Mouse (Mus musculus) intestine, postnatal 0 days (tissue): ENCODE data around the gene Dlgap4. TPM values are rescaled to one million over a fixed set of nuclear protein-coding genes. Genes with fewer than 3 reads are reported as not detected.

Experiments
- ATAC-seq: fragments of 200-750 bp; cut with Nextera tagmentation; 2 replicates; pipeline ENCODE4 v1.8.0; 2017; ENCODE audit warnings: mild to moderate bottlenecking, moderate TSS enrichment, moderate library complexity
- H3K27ac ChIP-seq: fragments of 300-500 bp; sonication (generic); 2 replicates; pipeline ENCODE4 v1.5.1; 2014; ENCODE audit warnings: mild to moderate bottlenecking, low read depth, low read length, moderate library complexity
- H3K27me3 ChIP-seq: fragments of 300-500 bp; sonication (generic); replicated peaks from 2 replicates; pipeline ENCODE4 v1.6.1; 2014; ENCODE audit warnings: low read length, mixed read lengths; ENCODE audit not compliant: control insufficient read depth, insufficient read depth
- H3K36me3 ChIP-seq: fragments of 300-500 bp; sonication (generic); 2 replicates; pipeline ENCODE4 v1.6.1; 2014; ENCODE audit warnings: mild to moderate bottlenecking, moderate library complexity; ENCODE audit not compliant: control insufficient read depth, insufficient read depth
- H3K4me1 ChIP-seq: fragments of 300-500 bp; sonication (generic); replicated peaks from 2 replicates; pipeline ENCODE4 v1.6.1; 2014; ENCODE audit warnings: antibody characterized with exemption, low read length, mixed read lengths; ENCODE audit not compliant: control insufficient read depth, insufficient read depth
- H3K4me2 ChIP-seq: fragments of 300-500 bp; sonication (generic); replicated peaks from 2 replicates; pipeline ENCODE4 v1.6.1; 2014; ENCODE audit warnings: low read depth, mild to moderate bottlenecking, moderate library complexity
- H3K4me3 ChIP-seq: fragments of 300-500 bp; sonication (generic); 2 replicates; pipeline ENCODE4 v1.5.1; 2014; ENCODE audit warnings: low read depth, low read length
- H3K9ac ChIP-seq: fragments of 300-500 bp; sonication (generic); 2 replicates; pipeline ENCODE4 v1.6.1; 2014; ENCODE audit warnings: mild to moderate bottlenecking, low read depth, low read length
- H3K9me3 ChIP-seq: fragments of 300-500 bp; sonication (generic); 2 replicates; pipeline ENCODE4 v1.6.1; 2016; ENCODE audit warnings: mixed run types; ENCODE audit not compliant: control insufficient read depth
- CTCF ChIP-seq: sonication (generic); IDR thresholded peaks from 2 replicates; pipeline ENCODE4 v1.5.1; 2016; ENCODE audit warnings: low read depth, mild to moderate bottlenecking, control low read depth, antibody characterized with exemption, moderate library complexity
- WGBS: fragments of 180-500 bp; shearing (Covaris S2); extraction: QIAGEN DNeasy Blood & Tissue Kit; methylation state at CpG from one replicate; pipeline ENCODE4 v1.1.7; 2014; 5-methylcytosine and 5-hydroxymethylcytosine counted together
- polyA plus RNA-seq: library from polyadenylated mRNA; unstranded; fragments of >200 nt; fragmentation: Nextera tagmentation; extraction: Ambion mirVana; gene quantifications from 2 replicates; pipeline ENCODE4 v1.2.1, GENCODE M21; 2015

Gene Dlgap4
- polyA plus RNA-seq, 1 experiment from 2014 or later = 43.1 TPM

DNA sequence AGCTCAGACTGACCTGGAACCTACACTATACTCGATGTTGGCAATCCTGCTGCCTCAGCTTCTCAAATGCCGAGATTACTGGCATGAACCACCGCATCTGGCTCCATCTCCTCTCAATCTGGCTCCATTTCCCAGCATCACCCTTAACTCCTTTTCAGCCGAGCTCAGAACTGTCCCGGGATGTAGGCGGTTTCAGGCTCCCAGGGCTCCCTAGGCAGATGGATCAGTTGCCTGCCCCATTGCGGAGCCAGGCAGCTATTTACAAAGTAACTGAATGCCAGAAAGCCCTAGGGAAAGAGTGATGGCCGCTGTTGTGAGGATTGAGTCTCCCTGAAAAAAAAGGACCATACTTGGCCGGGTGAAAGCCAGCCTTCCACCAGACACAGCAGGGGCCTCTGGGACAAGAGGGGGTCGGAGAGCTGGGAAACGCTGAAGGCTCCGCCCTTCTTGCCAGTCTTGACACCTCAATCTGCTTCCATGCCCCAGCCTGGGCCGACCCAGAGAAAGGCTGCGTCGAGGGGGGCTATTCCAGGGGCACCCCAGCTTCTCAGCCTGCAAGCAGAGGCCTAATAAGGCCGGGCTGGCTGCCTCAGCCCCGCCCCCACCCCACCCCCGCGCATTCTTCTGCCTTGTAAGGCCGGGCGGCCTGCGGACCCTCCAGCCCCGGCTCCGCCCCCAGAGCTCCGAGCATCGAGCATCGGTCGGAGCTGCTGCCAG lies 161.4 kb downstream of the Dlgap4 start, which contains the start of gene Myl9:
Gene Myl9, plus strand, starts transcription at position 683 of the 717 bp plus-strand sequence.
- Histone ChIP-seq H3K27me3 (no peaks in the 10 kb centered on the region), H3K36me3 (no peaks in the 10 kb centered on the region), H3K9ac (peak within 1 kb of the TSS; percentile 64), H3K4me2 (peak within 1 kb of the TSS; percentile 49), H3K27ac (peak within 1 kb of the TSS; percentile 77), H3K4me3 (peak within 1 kb of the TSS; percentile 41), H3K4me1 (0 out of 2 replicates have a peak, but pooled peaks cover 10% of the 10 kb centered on the region), H3K9me3 (no peaks in the 10 kb centered on the region)
- peak; percentile 63 for ATAC-seq
- 17% methylated on average over 28 of the region's 28 CpGs for WGBS
- TF ChIP-seq CTCF = no peak

DNA sequence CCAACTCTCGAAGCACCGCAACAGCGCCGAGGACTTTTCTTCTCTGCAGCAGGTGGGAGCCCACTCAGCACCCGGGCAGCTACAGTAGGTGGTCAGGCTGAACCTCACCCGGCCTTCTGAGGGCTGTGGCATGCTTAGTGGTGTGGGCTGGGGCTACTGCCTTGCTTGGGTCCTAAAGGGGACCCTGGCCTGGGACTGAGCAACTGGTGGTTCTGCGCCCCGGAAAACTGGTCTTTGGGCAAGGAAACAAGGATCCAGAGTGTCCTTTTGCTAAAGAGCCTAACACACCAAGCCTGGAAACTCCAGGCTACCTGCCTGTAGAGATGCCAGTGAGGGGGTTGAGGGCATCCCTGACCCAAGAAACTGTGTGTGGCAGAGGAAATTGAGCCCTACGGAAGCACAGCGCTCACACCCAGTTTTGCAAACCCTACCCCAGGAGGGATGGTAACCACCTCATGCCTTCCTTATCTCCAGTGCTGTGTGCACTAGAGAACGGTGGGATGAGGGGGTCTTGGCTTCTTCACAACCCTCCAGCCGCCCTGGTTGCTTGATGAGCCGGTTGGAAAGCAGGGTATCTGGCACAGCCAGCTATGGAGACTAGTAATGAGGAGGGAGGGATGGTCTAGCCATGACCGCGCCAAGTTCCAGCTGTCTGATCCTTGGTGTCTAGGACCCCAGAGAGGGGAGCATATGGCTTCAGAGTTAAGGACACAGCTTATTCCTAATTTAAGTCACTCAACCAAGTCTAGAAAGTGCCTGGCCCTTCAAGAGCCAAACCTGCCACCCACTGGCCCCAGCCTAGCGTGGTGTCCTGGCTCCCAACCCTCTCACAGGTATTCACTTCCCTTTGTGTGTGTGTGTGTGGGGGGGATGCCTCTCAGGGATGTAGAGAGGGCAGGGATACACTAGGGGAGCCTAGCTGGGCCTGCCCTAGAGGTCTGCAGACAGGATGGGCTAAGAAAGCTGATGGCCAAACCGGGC lies 162.2 kb downstream of the Dlgap4 start:
- no peak for ATAC-seq
- Histone ChIP-seq H3K4me1 (0 out of 2 replicates have a peak, but pooled peaks cover 10% of the 10 kb centered on the region), H3K4me2 (peak overlapping the region; percentile 49), H3K27me3 (no peaks in the 10 kb centered on the region), H3K9ac (peak overlapping the region; percentile 64), H3K36me3 (no peaks in the 10 kb centered on the region), H3K27ac (peak overlapping the region; percentile 67), H3K4me3 (peak overlapping the region; percentile 41), H3K9me3 (no peaks in the 10 kb centered on the region)
- TF ChIP-seq CTCF = no peak
- WGBS = 33% methylated on average over 17 of the region's 17 CpGs

DNA sequence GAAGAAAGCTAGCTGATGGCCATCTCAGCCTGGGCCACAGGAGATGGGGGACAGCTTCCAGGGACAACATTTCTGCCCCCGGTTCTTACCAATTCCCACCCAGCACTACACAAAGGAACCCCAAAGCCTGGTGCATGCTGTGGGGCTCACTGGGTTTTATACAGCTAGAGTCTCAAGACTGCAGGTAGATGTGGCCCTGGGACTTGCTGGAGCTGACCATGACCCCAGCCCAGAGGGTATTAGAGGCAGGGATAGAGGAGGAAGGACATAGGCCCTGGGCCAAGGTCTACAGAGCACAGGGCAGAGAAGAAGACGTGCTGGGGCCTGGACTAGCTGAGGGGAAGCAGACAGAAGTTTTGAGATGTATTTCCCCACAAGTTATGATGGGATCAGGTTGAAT lies 163.4 kb downstream of the Dlgap4 start:
- WGBS = 77% methylated on average over 2 of the region's 2 CpGs
- peak overlapping the region; percentile 57; the same call in 1 of the 2 replicates for H3K27ac ChIP-seq
- TF ChIP-seq CTCF = no peak

DNA sequence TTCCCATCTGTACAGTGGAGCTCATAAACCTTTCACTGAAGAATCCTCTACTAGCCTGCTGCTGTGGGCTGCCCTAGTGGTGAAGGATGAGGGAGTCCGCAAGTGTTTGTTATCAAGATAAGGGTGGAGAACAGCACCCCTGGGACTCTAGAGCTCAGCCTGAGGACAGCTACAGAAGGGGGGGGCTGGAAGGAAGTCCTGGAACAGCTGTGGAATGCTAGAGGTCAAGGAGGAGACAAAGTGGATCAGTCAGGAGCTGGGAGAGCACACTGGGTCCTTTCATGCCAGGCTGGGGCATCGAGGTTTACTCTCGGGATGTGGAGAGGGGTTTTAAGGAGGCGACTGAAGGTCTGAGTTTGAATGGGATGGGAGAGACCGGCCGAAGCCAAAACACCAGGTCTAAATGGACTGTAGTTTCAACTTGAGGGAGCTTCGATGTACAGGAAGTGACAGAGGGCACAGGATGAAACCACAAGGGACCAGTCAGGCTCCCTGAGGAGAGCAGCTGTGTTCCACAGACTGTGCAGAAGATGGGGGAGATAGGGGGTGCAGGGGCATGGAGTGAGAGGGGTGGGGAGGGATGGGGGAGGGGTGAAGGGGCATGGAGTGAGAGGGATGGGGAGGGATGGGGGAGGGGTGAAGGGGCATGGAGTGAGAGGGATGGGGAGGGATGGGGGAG lies 164.0 kb downstream of the Dlgap4 start:
- peak; percentile 22 for TF ChIP-seq CTCF
- Histone ChIP-seq H3K27me3 (no peaks in the 10 kb centered on the region), H3K36me3 (peaks cover 4% of the 10 kb centered on the region; the same call in 1 of the 2 replicates), H3K9ac (peak overlapping the region; percentile 24; the same call in 1 of the 2 replicates), H3K9me3 (no peaks in the 10 kb centered on the region), H3K27ac (peak overlapping the region; percentile 57; the same call in 1 of the 2 replicates), H3K4me2 (peak overlapping the region; percentile 48), H3K4me1 (0 out of 2 replicates have a peak, but pooled peaks cover 10% of the 10 kb centered on the region), H3K4me3 (peak overlapping the region; percentile 30)
- 60% methylated on average over 7 of the region's 7 CpGs for WGBS
- no peak for ATAC-seq

More for the DNA sequence above, 163.4 kb downstream of the Dlgap4 start:
- ATAC-seq = no peak
- Histone ChIP-seq H3K36me3 (peaks cover 4% of the 10 kb centered on the region; the same call in 1 of the 2 replicates), H3K9ac (peak overlapping the region; percentile 24; the same call in 1 of the 2 replicates), H3K4me3 (peak overlapping the region; percentile 30), H3K4me2 (peak overlapping the region; percentile 48), H3K9me3 (no peaks in the 10 kb centered on the region), H3K27me3 (no peaks in the 10 kb centered on the region), H3K4me1 (0 out of 2 replicates have a peak, but pooled peaks cover 10% of the 10 kb centered on the region)

DNA sequence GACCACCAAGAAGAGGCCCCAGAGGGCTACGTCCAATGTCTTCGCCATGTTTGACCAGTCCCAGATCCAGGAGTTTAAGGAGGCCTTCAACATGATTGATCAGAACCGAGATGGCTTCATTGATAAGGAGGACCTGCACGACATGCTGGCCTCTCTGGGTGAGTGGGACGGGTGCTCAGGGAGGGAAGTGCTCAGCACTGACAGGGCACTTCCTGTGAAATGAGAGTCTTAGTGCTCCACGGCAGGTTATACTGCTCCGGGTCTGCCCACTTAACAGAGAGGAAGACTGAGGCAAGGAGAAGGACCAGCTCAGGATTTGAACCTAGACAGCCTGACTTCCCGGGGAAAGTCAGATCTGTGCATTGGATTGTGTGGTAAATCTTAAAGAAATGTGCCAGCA lies 165.1 kb downstream of the Dlgap4 start:
- Histone ChIP-seq H3K9ac (peak overlapping the region; percentile 18), H3K27ac (no peak overlapping the region; the same call in 1 of the 2 replicates), H3K4me2 (peak overlapping the region; percentile 48)

More for the DNA sequence above, 165.1 kb downstream of the Dlgap4 start:
- Histone ChIP-seq H3K36me3 (peaks cover 4% of the 10 kb centered on the region; the same call in 1 of the 2 replicates), H3K9me3 (no peaks in the 10 kb centered on the region), H3K27me3 (no peaks in the 10 kb centered on the region), H3K4me3 (peak overlapping the region; percentile 17; the same call in 1 of the 2 replicates), H3K4me1 (0 out of 2 replicates have a peak, but pooled peaks cover 10% of the 10 kb centered on the region)
- TF ChIP-seq CTCF = no peak
- ATAC-seq = no peak
- 71% methylated on average over 8 of the region's 8 CpGs for WGBS
